Mouse (Mus musculus) heart, postnatal 0 days (tissue): ENCODE data around the gene Epas1.

Source experiments
- CTCF ChIP-seq: IDR thresholded peaks from 2 replicates; pipeline ENCODE4 v1.5.1; 2016; ENCODE audit warnings: antibody characterized with exemption, control low read depth, low read depth
- EP300 ChIP-seq: IDR thresholded peaks from 2 replicates; pipeline ENCODE4 v1.6.1; 2016; ENCODE audit warnings: antibody characterized with exemption, low read depth

DNA sequence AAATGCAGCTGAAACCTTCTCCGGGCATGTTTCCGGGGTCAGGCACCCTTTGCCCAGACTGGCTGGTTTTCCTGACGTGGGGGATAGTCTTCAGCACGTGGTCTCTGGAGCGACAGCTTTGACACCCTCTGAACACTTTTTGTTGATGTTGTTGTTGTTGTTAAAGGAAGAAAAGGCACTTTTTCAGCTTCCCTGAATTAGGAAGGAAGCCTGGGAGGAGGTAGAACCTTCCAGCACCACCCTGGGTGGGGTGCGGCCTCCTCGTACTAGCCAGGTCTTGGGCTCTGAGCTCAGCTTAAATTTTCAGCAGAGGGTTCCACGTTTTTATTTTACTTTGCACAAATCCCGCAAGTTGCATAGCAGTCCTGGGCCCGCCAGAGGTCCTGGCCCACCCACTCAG, 49.6 kb downstream of the Epas1 start:
- no peak for TF ChIP-seq CTCF
- TF ChIP-seq EP300 = no peak
